ENCODE assay signal across 13 mouse cellular contexts in genomic region chr1:118589721-118590120, GRCm38 (mm10). TPM values are rescaled to one million over a fixed set of nuclear protein-coding genes. Genes with fewer than 3 reads are reported as not detected.
A peak's percentile ranks its signal among the peaks of the same experiment; 100 is the strongest.
DNase-seq lines count a peak whose midpoint lies in the region; ATAC-seq and TF ChIP-seq lines count a peak whose summit lies in the region.
"Had no signal": no experiment of that assay in that cellular context is flagged by ENCODE, and none has a peak within 500 bp of the region (broad histone marks: within the 10 kb centered on the region; RNA-seq: fewer than 3 reads in every experiment).

No protein-coding gene starts in this region.

- no peak for DNase-seq in frontal cortex, postnatal 25 days (ENCODE audit: low spot score in 2 of 2)
- DNase-seq in midbrain, embryonic 11.5 days (ENCODE audit: low spot score, missing footprints) = no peak
- no peak for DNase-seq in midbrain, postnatal 0 days (ENCODE audit: low spot score)
- peak; percentile 33 to 36 for DNase-seq in heart, postnatal 10 days
- no peak for DNase-seq in stomach, postnatal 0 days (ENCODE audit: low spot score)
- no peak for DNase-seq in thymus, postnatal 25 days
- DNase-seq in liver, embryonic 11.5 days (ENCODE audit: low spot score) = no peak
- DNase-seq: adrenal gland, postnatal 36 days; cerebellum, adult 2 months had no signal

- no peak for TF ChIP-seq CTCF in midbrain, postnatal 0 days (IDR thresholded peaks at IDR 0.05)
- TF ChIP-seq CTCF in stomach, postnatal 0 days (IDR thresholded peaks at IDR 0.05; ENCODE audit: low read depth) = no peak

- 66% methylated on average over 5 of the region's 5 CpGs for WGBS in midbrain, embryonic 11.5 days
- 57% methylated on average over 5 of the region's 5 CpGs for WGBS in midbrain, postnatal 0 days
- WGBS in stomach, postnatal 0 days = 67% methylated on average over 5 of the region's 5 CpGs
- WGBS in liver, embryonic 11.5 days = 75% methylated on average over 5 of the region's 5 CpGs

- no peaks in the 10 kb centered on the region for H3K27me3 ChIP-seq in midbrain, embryonic 11.5 days (ENCODE audit: control insufficient read depth, insufficient read depth, low read length)
- H3K27me3 ChIP-seq in midbrain, postnatal 0 days (ENCODE audit: insufficient read depth, low read length) = no peaks in the 10 kb centered on the region
- H3K27me3 ChIP-seq in stomach, postnatal 0 days (ENCODE audit: control insufficient read depth, insufficient read depth, low read length) = no peaks in the 10 kb centered on the region
- H3K27me3 ChIP-seq in liver, embryonic 11.5 days (replicated peaks; ENCODE audit: control insufficient read depth, insufficient read depth, low read length) = no peaks in the 10 kb centered on the region
- H3K27me3 ChIP-seq: embryonic facial prominence, embryonic 15.5 days; hindbrain, embryonic 13.5 days; megakaryocyte, embryonic 14.5 days had no signal

- H3K36me3 ChIP-seq in midbrain, embryonic 11.5 days (ENCODE audit: control insufficient read depth, insufficient read depth, low read length) = peaks cover 16% of the 10 kb centered on the region
- H3K36me3 ChIP-seq in midbrain, postnatal 0 days (ENCODE audit: insufficient read depth, low read length) = peaks cover 45% of the 10 kb centered on the region
- peaks cover 13% of the 10 kb centered on the region; the same call in 1 of the 2 replicates for H3K36me3 ChIP-seq in stomach, postnatal 0 days (ENCODE audit: control insufficient read depth, insufficient read depth, low read length)
- peaks cover 4% of the 10 kb centered on the region; the same call in 1 of the 2 replicates for H3K36me3 ChIP-seq in liver, embryonic 11.5 days (ENCODE audit: control insufficient read depth, insufficient read depth, low read length)

- no peak for TF ChIP-seq EP300 in stomach, postnatal 0 days (optimal IDR thresholded peaks at IDR 0.05)

- H3K4me2 ChIP-seq in midbrain, embryonic 11.5 days = no peak overlapping the region
- no peak overlapping the region for H3K4me2 ChIP-seq in midbrain, postnatal 0 days (ENCODE audit: low read depth, low read length, poor library complexity, severe bottlenecking)
- no peak overlapping the region for H3K4me2 ChIP-seq in stomach, postnatal 0 days (replicated peaks; ENCODE audit: low read depth)
- H3K4me2 ChIP-seq in liver, embryonic 11.5 days = no peak overlapping the region
- H3K4me2 ChIP-seq: embryonic facial prominence, embryonic 15.5 days; hindbrain, embryonic 13.5 days had no signal

- peak; percentile 50 for ATAC-seq in frontal cortex, adult (ENCODE audit: low TSS enrichment)
- peak; percentile 72 for ATAC-seq in midbrain, embryonic 11.5 days (ENCODE audit: low FRiP score)
- ATAC-seq in midbrain, postnatal 0 days (ENCODE audit: low FRiP score) = no peak
- peak; percentile 64 for ATAC-seq in stomach, postnatal 0 days (ENCODE audit: low FRiP score, low TSS enrichment)
- ATAC-seq in liver, embryonic 11.5 days (replicated peaks; ENCODE audit: low FRiP score) = no peak

- H3K4me1 ChIP-seq in midbrain, embryonic 11.5 days (ENCODE audit: control insufficient read depth, insufficient read depth, low read length) = no peaks in the 10 kb centered on the region
- no peaks in the 10 kb centered on the region for H3K4me1 ChIP-seq in midbrain, postnatal 0 days (ENCODE audit: insufficient read depth, low read length)
- H3K4me1 ChIP-seq in stomach, postnatal 0 days (replicated peaks; ENCODE audit: control insufficient read depth, insufficient read depth) = no peaks in the 10 kb centered on the region
- no peaks in the 10 kb centered on the region for H3K4me1 ChIP-seq in liver, embryonic 11.5 days (replicated peaks; ENCODE audit: control insufficient read depth, insufficient read depth, low read length)
- H3K4me1 ChIP-seq: embryonic facial prominence, embryonic 15.5 days; hindbrain, embryonic 13.5 days; megakaryocyte, embryonic 14.5 days had no signal

- intact Hi-C loops in heart, postnatal 10 days (cut with DNase I) = loop anchor here (10.0 kb wide), 1 partner anchor 165 kb away; no protein-coding TSS in a partner anchor

- no peak overlapping the region for H3K27ac ChIP-seq in midbrain, embryonic 11.5 days (ENCODE audit: low read depth, low read length)
- H3K27ac ChIP-seq in midbrain, postnatal 0 days (ENCODE audit: low read depth, low read length) = no peak overlapping the region
- H3K27ac ChIP-seq in stomach, postnatal 0 days (replicated peaks) = no peak overlapping the region
- no peak overlapping the region for H3K27ac ChIP-seq in liver, embryonic 11.5 days (ENCODE audit: low read depth, low read length)
- H3K27ac ChIP-seq: embryonic facial prominence, embryonic 15.5 days; hindbrain, embryonic 13.5 days had no signal

- no peak overlapping the region for H3K9ac ChIP-seq in midbrain, embryonic 11.5 days (ENCODE audit: low read length)
- H3K9ac ChIP-seq in midbrain, postnatal 0 days (replicated peaks; ENCODE audit: low read length, poor library complexity, severe bottlenecking) = no peak overlapping the region
- H3K9ac ChIP-seq in stomach, postnatal 0 days (ENCODE audit: low read length) = no peak overlapping the region
- H3K9ac ChIP-seq in liver, embryonic 11.5 days (ENCODE audit: low read depth, low read length) = no peak overlapping the region
- H3K9ac ChIP-seq: embryonic facial prominence, embryonic 15.5 days; hindbrain, embryonic 13.5 days had no signal

- no peak overlapping the region for H3K4me3 ChIP-seq in midbrain, embryonic 11.5 days (ENCODE audit: low read depth, low read length)
- H3K4me3 ChIP-seq in midbrain, postnatal 0 days (ENCODE audit: low read depth, low read length) = no peak overlapping the region
- H3K4me3 ChIP-seq in stomach, postnatal 0 days (ENCODE audit: low read depth, low read length) = no peak overlapping the region
- no peak overlapping the region for H3K4me3 ChIP-seq in liver, embryonic 11.5 days (ENCODE audit: low read depth, low read length)
- H3K4me3 ChIP-seq: embryonic facial prominence, embryonic 15.5 days; hindbrain, embryonic 13.5 days; megakaryocyte, embryonic 14.5 days had no signal

- H3K9me3 ChIP-seq in midbrain, embryonic 11.5 days (ENCODE audit: control insufficient read depth, low read length) = no peaks in the 10 kb centered on the region
- H3K9me3 ChIP-seq in midbrain, postnatal 0 days (ENCODE audit: low read length) = no peaks in the 10 kb centered on the region
- no peaks in the 10 kb centered on the region for H3K9me3 ChIP-seq in stomach, postnatal 0 days (ENCODE audit: control insufficient read depth, low read length)
- no peaks in the 10 kb centered on the region for H3K9me3 ChIP-seq in liver, embryonic 11.5 days (ENCODE audit: control insufficient read depth, low read length)
- H3K9me3 ChIP-seq: embryonic facial prominence, embryonic 15.5 days; hindbrain, embryonic 13.5 days; megakaryocyte, embryonic 14.5 days had no signal

RNA-seq across cellular contexts. Expression of gene Tfcp2l1, which starts 38.0 kb away (rescaled TPM):
- polyA plus RNA-seq in midbrain, embryonic 11.5 days (2014; fragmentation: Nextera tagmentation; extraction: Ambion mirVana) = 0.10 and 0.12 TPM in 2 replicates
- total RNA-seq in midbrain, postnatal 0 days (2014; rRNA removed) = 3.1 and 4.0 TPM in 2 replicates
- 0.53 and 0.68 TPM in 2 replicates for polyA plus RNA-seq in midbrain, postnatal 0 days (2015; fragmentation: Nextera tagmentation; extraction: Ambion mirVana)
- under 1 TPM; 0.38 to 0.79 TPM for total RNA-seq in heart, postnatal 10 days (2021)
- polyA plus RNA-seq in stomach, postnatal 0 days (2015; fragmentation: Nextera tagmentation; extraction: Ambion mirVana) = 5.3 and 6.3 TPM in 2 replicates
- polyA plus RNA-seq in liver, embryonic 11.5 days (2014; fragmentation: Nextera tagmentation; extraction: Ambion mirVana) = 0.40 and 0.60 TPM in 2 replicates

Comparison
In these comparisons a context has a peak if more than half of its experiments do, and no peak if none do; other contexts are left out.
1. ATAC-seq: peak in frontal cortex, adult (single experiment), midbrain, embryonic 11.5 days (single experiment) and stomach, postnatal 0 days (single experiment); none in midbrain, postnatal 0 days (single experiment) and liver, embryonic 11.5 days (single experiment).
2. DNase-seq: peak in heart, postnatal 10 days (2 of 2); none in frontal cortex, postnatal 25 days (0 of 2), midbrain, embryonic 11.5 days (single experiment), midbrain, postnatal 0 days (single experiment), stomach, postnatal 0 days (single experiment), thymus, postnatal 25 days (single experiment) and liver, embryonic 11.5 days (single experiment).